Mouse (Mus musculus) heart, embryonic 12.5 days (tissue): Measurements from ENCODE around the gene Slit3. TPM values are rescaled to one million over a fixed set of nuclear protein-coding genes. Genes with fewer than 3 reads are reported as not detected.

ENCODE experiments used
- ATAC-seq: fragments of 200-750 bp; cut with Nextera tagmentation; 2 replicates; pipeline ENCODE4 v1.8.0; 2017; ENCODE audit warnings: moderate TSS enrichment, moderate library complexity; ENCODE audit not compliant: insufficient number of reproducible peaks, low FRiP score
- H3K27ac ChIP-seq: fragments of 300-500 bp; sonication (generic); 2 replicates; pipeline ENCODE4 v1.5.1; 2016; ENCODE audit warnings: mild to moderate bottlenecking, moderate library complexity; ENCODE audit not compliant: poor library complexity, severe bottlenecking
- H3K27me3 ChIP-seq: fragments of 300-500 bp; sonication (generic); replicated peaks from 2 replicates; pipeline ENCODE4 v1.6.1; 2016; ENCODE audit warnings: mild to moderate bottlenecking, moderate library complexity
- H3K36me3 ChIP-seq: fragments of 300-500 bp; sonication (generic); 2 replicates; pipeline ENCODE4 v1.6.1; 2016; ENCODE audit warnings: mild to moderate bottlenecking, moderate library complexity
- H3K4me1 ChIP-seq: fragments of 300-500 bp; sonication (generic); replicated peaks from 2 replicates; pipeline ENCODE4 v1.6.1; 2016; ENCODE audit warnings: mild to moderate bottlenecking
- H3K4me2 ChIP-seq: fragments of 300-500 bp; sonication (generic); 2 replicates; pipeline ENCODE4 v1.6.1; 2016; ENCODE audit warnings: mild to moderate bottlenecking, moderate library complexity
- H3K4me3 ChIP-seq: fragments of 300-500 bp; sonication (generic); 2 replicates; pipeline ENCODE4 v1.5.1; 2016; ENCODE audit warnings: mild to moderate bottlenecking
- H3K9ac ChIP-seq: fragments of 300-500 bp; sonication (generic); 2 replicates; pipeline ENCODE4 v1.6.1; 2016; ENCODE audit warnings: mild to moderate bottlenecking, moderate library complexity
- H3K9me3 ChIP-seq: fragments of 300-500 bp; sonication (generic); replicated peaks from 2 replicates; pipeline ENCODE4 v1.6.1; 2016; ENCODE audit warnings: mild to moderate bottlenecking, moderate library complexity
- WGBS: fragments of 180-500 bp; shearing (Covaris S2); methylation state at CpG from one replicate; pipeline ENCODE4 v1.1.7; 2016; 5-methylcytosine and 5-hydroxymethylcytosine counted together
- polyA plus RNA-seq: library from polyadenylated mRNA; unstranded; fragments of >200 nt; fragmentation: Nextera tagmentation; extraction: Ambion mirVana; gene quantifications from 2 replicates; pipeline ENCODE4 v1.2.1, GENCODE M21; 2016

The Slit3 gene
- polyA plus RNA-seq, 1 experiment from 2014 or later: 17.4 TPM

DNA sequence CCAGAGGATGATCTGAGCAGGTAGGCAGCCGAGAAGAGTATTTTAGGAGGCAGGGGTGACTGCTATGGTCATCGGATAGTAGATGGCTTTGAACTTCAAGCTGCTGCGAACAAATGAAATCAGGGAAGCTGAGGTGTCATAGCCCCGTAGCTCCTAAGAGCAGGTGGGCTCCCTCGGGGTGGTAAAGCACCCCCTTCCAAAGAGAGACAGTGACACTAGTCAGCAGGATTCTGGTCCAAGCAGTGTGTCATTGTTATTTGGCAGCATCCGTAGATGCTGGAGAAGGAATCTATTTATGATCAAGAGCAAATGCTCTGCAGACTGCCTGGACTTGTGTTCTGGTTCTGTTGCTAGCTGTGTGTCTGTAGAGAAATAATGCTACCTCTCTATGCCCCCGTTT lies 154.3 kb downstream of the Slit3 start:
- H3K36me3 ChIP-seq: no peaks in the 10 kb centered on the region
- H3K27ac ChIP-seq: no peak overlapping the region
- H3K4me1 ChIP-seq: peaks cover 53% of the 10 kb centered on the region
- no peaks in the 10 kb centered on the region for H3K9me3 ChIP-seq
- no peak overlapping the region for H3K4me3 ChIP-seq
- 73% methylated on average over 7 of the region's 7 CpGs for WGBS
- no peak overlapping the region for H3K9ac ChIP-seq
- ATAC-seq: no peak
- H3K27me3 ChIP-seq: no peaks in the 10 kb centered on the region
- H3K4me2 ChIP-seq: no peak overlapping the region

DNA sequence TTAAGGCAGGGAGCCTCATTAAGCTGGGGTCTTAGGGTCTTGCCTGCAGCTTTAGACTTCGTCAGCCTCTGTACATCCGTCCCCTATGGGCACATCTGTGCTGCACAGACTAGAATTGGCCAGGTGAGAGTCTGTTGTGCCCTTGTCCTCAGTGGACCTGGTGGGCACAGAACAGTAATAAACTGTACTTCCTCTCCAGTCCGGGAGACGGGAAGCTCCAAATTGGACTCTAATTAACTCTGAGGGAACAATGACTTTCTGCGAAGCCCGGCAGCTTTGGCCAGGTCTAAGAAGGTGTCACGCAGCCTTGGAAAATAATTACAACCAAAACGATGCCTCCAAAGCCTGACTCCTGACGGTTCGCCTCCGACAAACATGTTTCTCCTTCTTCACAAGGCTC lies 155.0 kb downstream of the Slit3 start:
- H3K36me3 ChIP-seq: no peaks in the 10 kb centered on the region
- H3K9me3 ChIP-seq: no peaks in the 10 kb centered on the region
- peaks cover 51% of the 10 kb centered on the region for H3K4me1 ChIP-seq
- H3K4me2 ChIP-seq: no peak overlapping the region
- ATAC-seq: no peak
- H3K27ac ChIP-seq: no peak overlapping the region
- H3K9ac ChIP-seq: no peak overlapping the region
- H3K27me3 ChIP-seq: no peaks in the 10 kb centered on the region
- 86% methylated on average over 11 of the region's 11 CpGs for WGBS
- no peak overlapping the region for H3K4me3 ChIP-seq

DNA sequence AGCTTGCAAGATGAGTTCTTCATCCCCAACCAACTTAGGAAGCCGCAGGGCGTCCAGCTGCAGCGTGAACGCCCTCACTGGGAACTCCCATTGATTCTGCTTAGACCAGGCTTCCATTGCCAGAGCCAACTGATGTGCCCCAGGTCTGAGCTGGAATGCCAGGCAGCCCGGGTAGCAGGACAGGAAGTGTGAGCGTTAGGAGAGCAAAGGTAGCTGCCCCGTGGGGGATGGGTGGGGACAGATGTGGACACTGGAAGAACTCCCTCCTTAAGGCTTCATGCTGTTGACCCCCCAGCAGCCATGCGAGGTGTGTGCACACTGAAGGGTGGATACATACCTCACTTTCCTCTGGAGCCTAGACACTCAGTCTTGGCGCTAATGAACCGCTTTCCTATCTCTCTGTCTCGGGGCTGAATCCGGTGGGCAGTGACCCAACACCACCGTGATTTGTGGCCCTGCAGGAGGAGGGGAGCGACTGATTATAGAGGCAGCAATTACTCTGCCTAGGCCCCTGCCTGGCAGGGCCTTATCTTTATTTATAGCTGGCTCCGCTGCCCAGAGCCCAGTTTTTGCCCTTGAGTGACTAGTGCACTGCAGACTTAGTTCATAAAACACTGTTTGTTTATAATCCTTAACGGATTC lies 157.2 kb downstream of the Slit3 start:
- H3K4me2 ChIP-seq: no peak overlapping the region
- H3K27ac ChIP-seq: peak overlapping the region; percentile 4; the same call in 1 of the 2 replicates
- 48% methylated on average over 16 of the region's 16 CpGs for WGBS
- no peak overlapping the region for H3K9ac ChIP-seq
- no peaks in the 10 kb centered on the region for H3K36me3 ChIP-seq
- H3K4me3 ChIP-seq: no peak overlapping the region
- ATAC-seq: peak; percentile 15; the same call in 1 of the 2 replicates
- no peaks in the 10 kb centered on the region for H3K9me3 ChIP-seq
- H3K4me1 ChIP-seq: peaks cover 52% of the 10 kb centered on the region
- H3K27me3 ChIP-seq: no peaks in the 10 kb centered on the region

DNA sequence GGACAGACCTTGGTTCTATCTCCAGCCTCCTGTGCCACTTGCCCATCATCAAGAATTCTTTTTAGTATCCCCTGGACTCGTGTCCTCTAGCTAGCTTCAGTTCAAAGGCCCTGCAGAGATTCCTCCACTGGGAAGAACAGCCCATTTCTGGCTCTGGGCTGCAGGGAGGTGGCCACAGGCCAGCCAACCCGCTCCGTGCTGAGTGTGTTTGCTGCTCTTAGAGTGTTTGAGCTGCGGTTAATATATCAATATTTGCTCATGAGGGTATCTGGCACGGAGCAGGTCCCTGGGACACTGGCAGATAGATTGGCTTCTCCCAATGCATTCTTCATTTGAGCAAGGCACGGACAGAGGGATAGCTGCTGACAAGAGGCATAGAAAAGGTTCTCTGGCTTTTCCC lies 159.8 kb downstream of the Slit3 start:
- no peak overlapping the region for H3K4me3 ChIP-seq
- no peaks in the 10 kb centered on the region for H3K27me3 ChIP-seq
- H3K4me1 ChIP-seq: peaks cover 60% of the 10 kb centered on the region
- H3K9me3 ChIP-seq: no peaks in the 10 kb centered on the region
- H3K9ac ChIP-seq: no peak overlapping the region
- no peak for ATAC-seq
- H3K27ac ChIP-seq: no peak overlapping the region
- H3K36me3 ChIP-seq: no peaks in the 10 kb centered on the region
- H3K4me2 ChIP-seq: no peak overlapping the region
- WGBS: 61% methylated on average over 6 of the region's 6 CpGs

DNA sequence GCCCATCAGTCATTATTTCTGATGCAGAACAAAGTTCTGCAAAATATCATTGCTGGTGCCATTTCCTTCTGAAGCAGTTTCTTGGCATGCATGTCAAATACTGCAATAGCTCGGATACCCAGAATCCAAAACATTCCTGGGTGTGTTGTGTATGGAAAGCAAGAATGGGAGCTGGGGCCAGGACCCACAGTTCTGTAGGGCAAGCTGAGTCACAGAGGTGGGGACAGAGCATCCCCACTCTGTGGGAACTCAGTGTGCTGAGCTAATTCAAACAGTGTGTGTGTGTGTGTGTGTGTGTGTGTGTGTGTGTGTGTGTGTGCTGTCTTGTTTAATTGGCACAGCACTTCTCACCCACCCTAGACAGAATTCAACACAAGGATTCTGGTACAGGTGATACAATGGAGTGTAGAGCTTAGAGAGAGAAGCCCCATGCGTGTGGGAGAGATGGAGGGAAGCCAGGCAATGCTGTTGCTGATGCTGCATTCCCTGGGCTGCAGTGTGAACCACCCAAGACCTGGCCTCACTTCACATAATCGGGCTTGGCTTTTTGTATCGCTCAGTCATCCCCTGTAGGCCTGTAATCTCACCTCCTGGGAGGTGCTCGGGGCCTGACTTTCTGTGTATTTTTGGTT lies 161.1 kb downstream of the Slit3 start:
- no peak for ATAC-seq
- no peaks in the 10 kb centered on the region for H3K27me3 ChIP-seq
- H3K4me1 ChIP-seq: peaks cover 53% of the 10 kb centered on the region
- peak overlapping the region; percentile 85; the same call in 1 of the 2 replicates for H3K27ac ChIP-seq
- no peak overlapping the region for H3K4me3 ChIP-seq
- H3K9me3 ChIP-seq: no peaks in the 10 kb centered on the region
- H3K9ac ChIP-seq: no peak overlapping the region
- WGBS: 54% methylated on average over 5 of the region's 5 CpGs
- H3K36me3 ChIP-seq: no peaks in the 10 kb centered on the region
- no peak overlapping the region for H3K4me2 ChIP-seq

DNA sequence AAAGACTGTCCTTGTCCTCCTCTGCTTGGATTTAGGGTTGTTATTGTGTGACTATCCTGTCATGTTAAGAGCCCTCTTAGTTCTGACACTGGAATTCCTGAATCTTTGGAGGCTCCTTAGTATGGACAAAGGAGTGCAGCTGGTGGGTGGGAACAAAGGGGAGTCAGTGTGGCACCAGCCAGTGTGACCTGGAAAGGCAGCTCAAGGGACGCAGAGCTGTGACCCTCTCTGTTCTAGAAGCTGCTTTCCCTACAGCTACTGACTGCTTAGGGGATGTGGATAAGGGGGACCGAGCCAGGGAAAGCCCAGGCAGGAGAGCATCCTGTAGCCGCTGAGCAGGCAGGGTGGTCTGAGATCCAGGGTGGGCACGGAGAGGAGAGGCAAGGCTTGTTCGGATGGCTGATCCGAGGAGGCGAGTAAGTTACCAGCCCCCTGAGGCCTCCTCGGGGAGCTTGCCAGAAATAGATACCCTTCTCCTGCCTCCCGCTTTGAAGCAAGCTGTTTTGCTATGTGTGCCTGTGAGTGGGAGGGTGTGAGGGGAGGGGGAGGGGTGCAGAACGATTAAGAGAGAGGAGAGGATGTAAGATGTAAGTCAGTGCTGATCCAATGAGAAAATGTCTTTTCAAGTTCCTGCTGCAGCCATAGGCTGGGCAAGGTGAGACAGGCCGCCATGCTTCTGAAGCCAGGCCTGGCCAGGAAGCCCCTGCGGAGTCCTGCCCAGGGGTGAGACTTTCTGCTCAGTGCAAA lies 162.0 kb downstream of the Slit3 start:
- H3K9ac ChIP-seq: 0 out of 2 replicates have a peak overlapping the region, but pooled peaks have one; percentile 3
- peak overlapping the region; percentile 45 for H3K4me2 ChIP-seq
- 13% methylated on average over 12 of the region's 12 CpGs for WGBS
- no peaks in the 10 kb centered on the region for H3K27me3 ChIP-seq
- H3K4me1 ChIP-seq: peaks cover 46% of the 10 kb centered on the region
- no peak overlapping the region for H3K4me3 ChIP-seq
- ATAC-seq: peak; percentile 58
- H3K36me3 ChIP-seq: no peaks in the 10 kb centered on the region
- H3K9me3 ChIP-seq: no peaks in the 10 kb centered on the region
- peak overlapping the region; percentile 85 for H3K27ac ChIP-seq

DNA sequence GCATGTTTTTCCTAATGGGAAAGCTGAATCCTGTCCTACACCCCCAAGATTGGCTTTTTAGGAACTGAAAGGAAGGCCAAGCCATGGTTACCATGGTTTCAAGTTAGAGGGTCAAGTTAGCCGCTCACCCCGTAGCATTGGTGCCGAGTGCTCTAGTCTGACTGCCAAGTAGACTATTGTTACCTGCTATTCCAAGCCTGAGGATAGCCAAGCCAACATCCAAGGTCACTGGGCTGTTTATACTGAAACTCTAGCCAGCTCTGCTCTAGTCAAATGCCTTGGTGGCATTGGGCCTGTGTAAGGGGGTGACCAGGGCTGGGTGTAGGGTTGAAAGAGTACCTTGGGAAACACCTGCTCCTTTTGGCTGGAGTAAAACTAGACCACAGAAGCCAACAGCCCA lies 162.7 kb downstream of the Slit3 start:
- no peak overlapping the region; the same call in 1 of the 2 replicates for H3K4me2 ChIP-seq
- ATAC-seq: no peak
- H3K36me3 ChIP-seq: no peaks in the 10 kb centered on the region
- H3K9me3 ChIP-seq: no peaks in the 10 kb centered on the region
- H3K27me3 ChIP-seq: no peaks in the 10 kb centered on the region
- peaks cover 46% of the 10 kb centered on the region for H3K4me1 ChIP-seq
- no peak overlapping the region for H3K4me3 ChIP-seq
- H3K9ac ChIP-seq: no peak overlapping the region
- 78% methylated on average over 3 of the region's 3 CpGs for WGBS
- peak overlapping the region; percentile 85 for H3K27ac ChIP-seq

DNA sequence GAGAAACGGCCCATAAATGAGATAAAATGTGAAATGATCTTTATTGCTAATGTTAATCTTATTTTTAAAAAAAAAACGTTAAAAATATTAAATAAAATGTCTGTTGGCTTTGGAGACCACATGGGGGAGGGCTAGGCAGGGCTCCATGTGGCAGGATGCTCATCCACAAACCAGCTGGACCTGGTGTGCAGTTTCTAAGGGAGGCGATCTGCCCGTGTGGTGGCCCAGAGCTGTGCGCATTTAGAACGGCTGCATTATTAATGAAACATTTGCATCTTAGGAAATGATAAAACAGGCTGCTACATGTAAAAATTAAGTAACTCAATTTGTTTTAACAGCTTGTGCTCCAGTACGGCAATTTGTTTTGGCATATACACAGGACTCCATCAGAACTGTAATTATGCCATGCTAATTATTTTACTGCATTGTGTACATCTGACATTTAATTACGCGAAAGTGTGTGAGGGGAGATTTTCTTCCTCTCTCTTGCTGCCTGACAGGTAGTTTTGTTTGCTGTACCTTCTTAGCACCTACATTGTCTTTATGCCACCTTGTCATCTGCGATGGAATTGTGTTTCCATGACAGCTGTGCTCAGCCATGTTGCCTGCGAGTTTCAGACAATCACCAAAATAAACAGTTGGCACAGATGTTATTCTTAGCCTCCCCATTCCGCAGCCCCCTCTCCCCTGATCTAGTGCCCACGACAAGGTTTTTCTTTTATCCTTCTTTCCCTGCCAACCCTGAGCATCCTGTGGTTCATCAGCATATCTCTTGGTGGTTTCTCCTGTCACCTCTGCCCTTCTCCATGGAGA lies 165.8 kb downstream of the Slit3 start:
- Histone ChIP-seq H3K27ac (no peak overlapping the region), H3K4me2 (no peak overlapping the region), H3K9me3 (no peaks in the 10 kb centered on the region), H3K9ac (no peak overlapping the region), H3K4me1 (peaks cover 34% of the 10 kb centered on the region), H3K27me3 (no peaks in the 10 kb centered on the region), H3K36me3 (no peaks in the 10 kb centered on the region), H3K4me3 (no peak overlapping the region)
- WGBS: 79% methylated on average over 13 of the region's 13 CpGs
- ATAC-seq: no peak

DNA sequence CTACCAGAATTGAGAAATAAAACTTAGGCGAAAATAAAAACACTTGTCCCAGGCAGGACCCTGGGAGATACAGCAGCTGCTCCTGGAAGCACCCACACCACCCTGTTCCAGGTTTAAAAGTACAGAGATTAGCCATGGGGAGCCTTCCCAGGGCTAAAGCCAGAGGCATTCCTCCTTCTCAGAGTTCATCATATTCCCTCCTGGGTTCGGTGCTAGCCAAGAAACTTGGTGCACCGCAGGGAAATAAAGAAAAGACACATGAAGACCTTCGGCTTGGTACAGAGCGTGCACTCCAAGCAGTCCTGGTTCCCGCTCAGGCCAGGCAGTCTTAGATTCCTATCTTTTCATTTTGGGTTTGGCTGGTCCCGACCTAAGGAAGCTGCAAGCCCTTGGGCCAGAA lies 167.0 kb downstream of the Slit3 start:
- Histone ChIP-seq H3K4me3 (no peak overlapping the region), H3K9me3 (no peaks in the 10 kb centered on the region), H3K36me3 (no peaks in the 10 kb centered on the region), H3K27ac (no peak overlapping the region), H3K4me1 (peaks cover 34% of the 10 kb centered on the region), H3K4me2 (no peak overlapping the region), H3K9ac (no peak overlapping the region), H3K27me3 (no peaks in the 10 kb centered on the region)
- 89% methylated on average over 7 of the region's 7 CpGs for WGBS
- ATAC-seq: no peak

DNA sequence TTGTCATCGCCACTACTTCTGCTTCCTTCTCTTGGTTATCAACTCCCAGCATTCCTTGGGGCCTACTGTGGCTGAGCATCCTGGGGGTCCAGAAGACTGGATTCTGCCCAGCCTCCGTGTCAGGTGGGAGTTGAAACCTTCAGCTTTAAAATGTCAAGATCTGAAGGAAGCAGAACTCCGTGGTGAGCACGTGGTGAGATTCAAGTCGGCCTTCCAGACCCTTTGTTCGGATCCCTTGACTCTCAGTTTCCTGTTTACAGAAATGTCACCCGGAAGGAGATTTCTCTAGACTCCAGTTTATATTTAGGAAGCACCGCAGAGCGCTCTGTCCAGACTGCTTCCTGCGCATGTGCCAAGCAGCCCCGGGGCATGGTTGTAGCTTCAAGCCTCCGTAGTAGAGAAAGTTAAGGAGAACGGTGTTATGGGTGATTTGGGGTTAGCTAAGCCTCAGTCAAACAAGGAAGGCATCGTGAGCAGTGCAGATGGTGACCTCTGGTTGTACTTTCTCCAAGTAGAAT lies 167.8 kb downstream of the Slit3 start:
- Histone ChIP-seq H3K9me3 (no peaks in the 10 kb centered on the region), H3K4me2 (no peak overlapping the region), H3K4me3 (no peak overlapping the region), H3K9ac (no peak overlapping the region), H3K36me3 (no peaks in the 10 kb centered on the region), H3K27me3 (no peaks in the 10 kb centered on the region), H3K27ac (no peak overlapping the region), H3K4me1 (peaks cover 34% of the 10 kb centered on the region)
- WGBS: 53% methylated on average over 14 of the region's 14 CpGs
- ATAC-seq: no peak
